Comparison of ENCODE assay signal across 16 mouse cellular contexts in genomic region chr3:93548541-93549266, GRCm38 (mm10). TPM values are rescaled to one million over a fixed set of nuclear protein-coding genes. Genes with fewer than 3 reads are reported as not detected.
DNase-seq lines count a peak whose midpoint lies in the region; ATAC-seq and TF ChIP-seq lines count a peak whose summit lies in the region.
"Had no signal": no experiment of that assay in that cellular context is flagged by ENCODE, and none has a peak within 500 bp of the region (broad histone marks: within the 10 kb centered on the region; RNA-seq: fewer than 3 reads in every experiment).

No protein-coding gene starts in this region.

- no peaks in the 10 kb centered on the region for H3K9me3 ChIP-seq in liver, embryonic 12.5 days (replicated peaks)
- H3K9me3 ChIP-seq: forebrain, embryonic 12.5 days; hindbrain, embryonic 13.5 days; midbrain, embryonic 13.5 days had no signal

- no peak for TF ChIP-seq POLR2A in bone marrow, adult 2 months (IDR thresholded peaks at IDR 0.05; ENCODE audit: borderline replicate concordance, control insufficient read depth, low read depth, low read length)

- no peak overlapping the region for H3K4me2 ChIP-seq in liver, embryonic 12.5 days
- H3K4me2 ChIP-seq: forebrain, embryonic 12.5 days; hindbrain, embryonic 13.5 days; midbrain, embryonic 13.5 days had no signal

- no peak for TF ChIP-seq CTCF in bone marrow, adult 2 months (IDR thresholded peaks at IDR 0.05; ENCODE audit: control insufficient read depth, insufficient read depth, low read length)

- no peaks in the 10 kb centered on the region for H3K36me3 ChIP-seq in liver, embryonic 12.5 days
- H3K36me3 ChIP-seq: forebrain, embryonic 12.5 days; hindbrain, embryonic 13.5 days; midbrain, embryonic 13.5 days had no signal

- no peak overlapping the region for H3K27ac ChIP-seq in liver, embryonic 12.5 days
- peak overlapping the region; percentile 87 for H3K27ac ChIP-seq in bone marrow, adult 2 months (ENCODE audit: control insufficient read depth, insufficient read depth, low read depth, low read length, poor library complexity)
- H3K27ac ChIP-seq: forebrain, embryonic 12.5 days; hindbrain, embryonic 13.5 days; midbrain, embryonic 13.5 days had no signal

- intact Hi-C loops in left cerebral cortex, postnatal 10 days (cut with DNase I): loop anchor here (10.0 kb wide), 1 partner anchor 56 kb away; no protein-coding TSS in a partner anchor

- no peak for ATAC-seq in liver, embryonic 12.5 days
- ATAC-seq: midbrain, embryonic 13.5 days had no signal

- no peaks in the 10 kb centered on the region for H3K27me3 ChIP-seq in liver, embryonic 12.5 days (replicated peaks)
- H3K27me3 ChIP-seq: forebrain, embryonic 12.5 days had no signal

- DNase-seq in liver: peak; percentile 7
- DNase-seq in B cell, adult 2 months: peak; percentile 51 to 60
- DNase-seq in naive thymus-derived CD4-positive, alpha-beta T cell, adult 2 months (ENCODE audit: low read depth): peak; percentile 54
- no peak for DNase-seq in left cerebral cortex, adult 9 months (ENCODE audit: low spot score in 2 of 2)
- DNase-seq in left cerebral cortex, postnatal 10 days (ENCODE audit: extremely low spot score in 1 of 2, low spot score in 2 of 2): no peak
- no peak for DNase-seq in cerebellum, adult 11 months
- DNase-seq: cerebellum, adult 11-12 months; heart, adult 2 months; kidney, adult 2 months; lung, postnatal 36 days; right cerebral cortex, postnatal 14 days had no signal

- peaks cover 25% of the 10 kb centered on the region; the same call in 1 of the 2 replicates for H3K4me1 ChIP-seq in liver, embryonic 12.5 days
- H3K4me1 ChIP-seq in bone marrow, adult 2 months (ENCODE audit: control insufficient read depth, insufficient read depth, low read length): peaks cover 4% of the 10 kb centered on the region; the same call in 1 of the 2 replicates
- H3K4me1 ChIP-seq: forebrain, embryonic 12.5 days; hindbrain, embryonic 13.5 days; midbrain, embryonic 13.5 days had no signal

- no peak overlapping the region for H3K9ac ChIP-seq in liver, embryonic 12.5 days
- H3K9ac ChIP-seq: forebrain, embryonic 12.5 days; hindbrain, embryonic 13.5 days; midbrain, embryonic 13.5 days had no signal

- no peak overlapping the region for H3K4me3 ChIP-seq in liver, embryonic 12.5 days
- H3K4me3 ChIP-seq in bone marrow, adult 2 months (replicated peaks; ENCODE audit: control insufficient read depth, low read depth, low read length): no peak overlapping the region
- H3K4me3 ChIP-seq: forebrain, embryonic 12.5 days; heart, adult 2 months; hindbrain, embryonic 13.5 days; midbrain, embryonic 13.5 days had no signal

- 26% methylated on average over 3 of the region's 6 CpGs for WGBS in liver, embryonic 12.5 days (ENCODE audit: insufficient replicate concordance)
- WGBS in bone marrow, adult 2 months: 0% methylated on average over 5 of the region's 6 CpGs

RNA-seq across cellular contexts. Expression of gene S100a10, which starts 6.2 kb away (rescaled TPM):
- polyA plus RNA-seq in liver, embryonic 12.5 days (2016; fragmentation: Nextera tagmentation; extraction: Ambion mirVana): 87.8 and 91.1 TPM in 2 replicates
- polyA plus RNA-seq in bone marrow, adult 2 months (2011; ENCODE audit: insufficient read depth, insufficient read length, low replicate concordance, missing spikeins): 70.0 and 138 TPM in 2 replicates
- 10 to 100 TPM; 61.8 to 82.0 TPM for total RNA-seq in left cerebral cortex, postnatal 10 days (2021)

RNA-seq across cellular contexts. Expression of gene S100a11, which starts 28.4 kb away (rescaled TPM):
- 158 and 165 TPM in 2 replicates for polyA plus RNA-seq in liver, embryonic 12.5 days (2016; fragmentation: Nextera tagmentation; extraction: Ambion mirVana)
- polyA plus RNA-seq in bone marrow, adult 2 months (2011; ENCODE audit: insufficient read depth, insufficient read length, low replicate concordance, missing spikeins): 170 and 358 TPM in 2 replicates
- 10 to 100 TPM; 23.7 to 24.1 TPM for total RNA-seq in left cerebral cortex, postnatal 10 days (2021)

Comparison
In these comparisons a context has a peak if more than half of its experiments do, and no peak if none do; other contexts are left out.
1. DNase-seq: peak in liver (single experiment), B cell, adult 2 months (2 of 2) and naive thymus-derived CD4-positive, alpha-beta T cell, adult 2 months (single experiment); none in left cerebral cortex, adult 9 months (0 of 2), left cerebral cortex, postnatal 10 days (0 of 2) and cerebellum, adult 11 months (single experiment).